Mouse (Mus musculus) neural tube, embryonic 15.5 days (tissue): ENCODE data around the gene Nobox. TPM values are rescaled to one million over a fixed set of nuclear protein-coding genes. Genes with fewer than 3 reads are reported as not detected.
A peak's percentile ranks its signal among the peaks of the same experiment; 100 is the strongest.

ENCODE experiments used
- ATAC-seq: fragments of 200-750 bp; cut with Nextera tagmentation; 2 replicates; pipeline ENCODE4 v1.8.0; 2017; ENCODE audit warnings: mild to moderate bottlenecking, moderate TSS enrichment, moderate library complexity; ENCODE audit not compliant: low FRiP score
- H3K27ac ChIP-seq: fragments of 300-500 bp; sonication (generic); replicated peaks from 2 replicates; pipeline ENCODE4 v1.5.1; 2015; ENCODE audit warnings: mild to moderate bottlenecking, inconsistent platforms
- H3K27me3 ChIP-seq: fragments of 300-500 bp; sonication (generic); replicated peaks from 2 replicates; pipeline ENCODE4 v1.6.1; 2015; ENCODE audit warnings: inconsistent platforms
- H3K36me3 ChIP-seq: fragments of 300-500 bp; sonication (generic); 2 replicates; pipeline ENCODE4 v1.6.1; 2015; ENCODE audit warnings: inconsistent platforms
- H3K4me1 ChIP-seq: fragments of 300-500 bp; sonication (generic); 2 replicates; pipeline ENCODE4 v1.6.1; 2015; ENCODE audit warnings: inconsistent platforms
- H3K4me2 ChIP-seq: fragments of 300-500 bp; sonication (generic); 2 replicates; pipeline ENCODE4 v1.6.1; 2015; ENCODE audit warnings: inconsistent platforms, mild to moderate bottlenecking, moderate library complexity
- H3K4me3 ChIP-seq: fragments of 300-500 bp; sonication (generic); replicated peaks from 2 replicates; pipeline ENCODE4 v1.5.1; 2015; ENCODE audit warnings: mild to moderate bottlenecking, inconsistent platforms
- H3K9ac ChIP-seq: fragments of 300-500 bp; sonication (generic); replicated peaks from 2 replicates; pipeline ENCODE4 v1.6.1; 2015; ENCODE audit warnings: mild to moderate bottlenecking, inconsistent platforms
- H3K9me3 ChIP-seq: fragments of 300-500 bp; sonication (generic); replicated peaks from 2 replicates; pipeline ENCODE4 v1.6.1; 2016; ENCODE audit warnings: inconsistent platforms
- WGBS: fragments of 180-500 bp; shearing (Covaris S2); methylation state at CpG from one replicate; pipeline ENCODE4 v1.1.7; 2015; ENCODE audit warnings: mixed read lengths; 5-methylcytosine and 5-hydroxymethylcytosine counted together
- polyA plus RNA-seq: library from polyadenylated mRNA; unstranded; fragments of >200 nt; fragmentation: Nextera tagmentation; extraction: Ambion mirVana; gene quantifications from 2 replicates; pipeline ENCODE4 v1.2.1, GENCODE M21; 2015

Gene Nobox
- polyA plus RNA-seq, 1 experiment from 2014 or later: not detected

DNA sequence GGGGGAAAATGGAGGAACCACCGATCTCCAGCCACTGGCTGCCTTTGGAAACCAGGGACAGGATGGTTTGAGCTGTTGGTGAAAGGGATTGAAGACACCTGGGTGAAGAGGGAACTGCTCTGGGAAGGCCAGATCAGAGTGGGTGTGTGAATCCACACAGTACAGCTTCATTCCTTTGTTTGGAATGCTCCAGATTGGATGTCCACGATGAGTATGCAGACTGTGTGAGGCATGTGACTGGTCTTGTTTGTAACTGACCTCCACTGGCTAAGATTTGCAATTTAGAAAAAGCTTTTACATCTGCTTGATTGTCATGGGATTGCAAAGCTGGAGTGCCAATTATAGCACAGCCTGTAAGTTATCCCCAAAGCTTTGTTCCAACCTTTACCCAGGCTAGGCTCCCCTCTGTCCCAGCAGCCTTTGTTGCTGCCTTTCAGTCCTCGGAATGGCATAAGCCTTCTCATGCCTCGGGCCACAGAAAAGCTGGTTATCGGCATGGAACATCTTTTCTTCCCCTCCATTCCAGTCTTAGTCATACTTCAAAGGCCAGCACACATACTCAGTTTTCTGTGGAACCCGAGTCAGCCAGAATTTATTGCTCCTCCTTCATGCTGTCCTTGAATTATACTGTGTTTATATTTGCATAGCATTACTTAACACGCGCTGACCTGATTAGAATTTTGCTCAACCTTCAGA is 3.8 kb upstream of the Nobox start:
- no peak overlapping the region for H3K27ac ChIP-seq
- H3K9me3 ChIP-seq: no peaks in the 10 kb centered on the region
- ATAC-seq: peak; percentile 38; the same call in 1 of the 2 replicates
- no peak overlapping the region for H3K4me3 ChIP-seq
- H3K4me1 ChIP-seq: no peaks in the 10 kb centered on the region
- no peak overlapping the region for H3K9ac ChIP-seq
- no peaks in the 10 kb centered on the region for H3K36me3 ChIP-seq
- H3K27me3 ChIP-seq: no peaks in the 10 kb centered on the region
- 41% methylated on average over 8 of the region's 8 CpGs for WGBS
- no peak overlapping the region for H3K4me2 ChIP-seq

DNA sequence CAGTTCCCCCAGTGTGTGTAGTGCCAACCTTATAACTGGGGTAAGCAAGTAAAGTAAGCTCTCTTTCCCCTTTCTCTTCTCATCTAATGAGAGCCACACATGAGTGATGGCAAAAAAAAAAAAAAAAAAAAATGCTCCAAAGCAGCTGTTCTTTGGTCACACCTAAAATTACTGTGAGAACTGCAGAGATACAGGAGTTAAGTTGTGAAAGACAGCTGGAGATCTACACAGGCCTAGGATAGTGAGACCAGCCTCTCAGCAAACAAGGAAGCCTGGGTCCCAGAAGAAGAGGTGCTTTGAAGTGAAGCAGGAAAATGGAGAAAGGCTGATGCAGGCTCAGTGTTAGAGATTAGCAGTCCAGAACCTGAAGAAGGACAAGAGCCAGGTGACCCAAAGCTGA is 3.2 kb upstream of the Nobox start:
- no peaks in the 10 kb centered on the region for H3K36me3 ChIP-seq
- no peak overlapping the region for H3K4me2 ChIP-seq
- no peak overlapping the region for H3K27ac ChIP-seq
- H3K4me3 ChIP-seq: no peak overlapping the region
- H3K9me3 ChIP-seq: no peaks in the 10 kb centered on the region
- ATAC-seq: no peak
- no peaks in the 10 kb centered on the region for H3K4me1 ChIP-seq
- no peak overlapping the region for H3K9ac ChIP-seq
- no peaks in the 10 kb centered on the region for H3K27me3 ChIP-seq

DNA sequence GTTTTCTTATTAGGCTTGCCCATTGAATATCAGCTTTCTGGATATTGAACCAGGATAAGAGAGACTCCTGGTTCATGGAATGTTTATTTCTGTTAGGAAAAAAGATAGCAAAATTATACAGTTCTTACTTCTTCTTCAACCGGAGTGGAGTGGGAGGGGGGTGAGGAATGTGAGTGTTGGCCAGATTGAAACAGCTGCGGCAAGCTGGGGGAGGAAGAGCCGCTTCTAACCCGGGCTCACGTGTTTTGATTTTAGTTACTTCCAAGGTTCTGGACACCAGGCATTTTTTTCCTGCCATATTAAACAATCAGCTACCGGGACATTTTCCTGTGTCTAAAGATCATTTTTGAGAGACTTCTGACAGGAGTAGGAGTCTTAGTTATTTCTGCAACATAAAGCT is 717 bp upstream of the Nobox start:
- no peak for ATAC-seq
- Histone ChIP-seq H3K4me3 (no peak overlapping the region), H3K4me1 (no peaks in the 10 kb centered on the region), H3K9me3 (no peaks in the 10 kb centered on the region), H3K4me2 (no peak overlapping the region), H3K27me3 (no peaks in the 10 kb centered on the region), H3K27ac (no peak overlapping the region), H3K9ac (no peak overlapping the region), H3K36me3 (no peaks in the 10 kb centered on the region)
- 82% methylated on average over 6 of the region's 6 CpGs for WGBS

DNA sequence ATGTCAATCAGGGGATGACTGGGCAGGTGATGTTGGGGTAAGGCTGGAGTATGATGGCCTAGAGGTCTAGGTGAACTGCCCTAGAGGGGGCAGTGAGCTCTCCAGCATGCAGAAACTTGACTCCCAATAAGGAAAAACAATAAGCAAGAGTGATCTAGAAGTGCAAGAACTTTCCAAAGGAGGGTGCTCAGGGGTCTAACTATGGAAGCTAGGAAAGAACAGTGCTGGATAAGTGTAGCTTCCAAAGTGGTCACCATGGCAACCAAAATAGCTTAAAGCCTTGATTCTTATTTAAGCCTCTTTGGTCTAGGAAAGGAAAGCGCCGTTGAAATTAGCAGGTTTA is 11.9 kb downstream of the Nobox start:
- H3K9me3 ChIP-seq: no peaks in the 10 kb centered on the region
- no peak overlapping the region for H3K4me3 ChIP-seq
- H3K27ac ChIP-seq: no peak overlapping the region
- no peak overlapping the region for H3K4me2 ChIP-seq
- H3K4me1 ChIP-seq: peaks cover 9% of the 10 kb centered on the region
- peak; percentile 76; the same call in 1 of the 2 replicates for ATAC-seq
- no peaks in the 10 kb centered on the region for H3K36me3 ChIP-seq
- no peak overlapping the region for H3K9ac ChIP-seq
- WGBS: 13% methylated on average over 2 of the region's 2 CpGs
- no peaks in the 10 kb centered on the region for H3K27me3 ChIP-seq

DNA sequence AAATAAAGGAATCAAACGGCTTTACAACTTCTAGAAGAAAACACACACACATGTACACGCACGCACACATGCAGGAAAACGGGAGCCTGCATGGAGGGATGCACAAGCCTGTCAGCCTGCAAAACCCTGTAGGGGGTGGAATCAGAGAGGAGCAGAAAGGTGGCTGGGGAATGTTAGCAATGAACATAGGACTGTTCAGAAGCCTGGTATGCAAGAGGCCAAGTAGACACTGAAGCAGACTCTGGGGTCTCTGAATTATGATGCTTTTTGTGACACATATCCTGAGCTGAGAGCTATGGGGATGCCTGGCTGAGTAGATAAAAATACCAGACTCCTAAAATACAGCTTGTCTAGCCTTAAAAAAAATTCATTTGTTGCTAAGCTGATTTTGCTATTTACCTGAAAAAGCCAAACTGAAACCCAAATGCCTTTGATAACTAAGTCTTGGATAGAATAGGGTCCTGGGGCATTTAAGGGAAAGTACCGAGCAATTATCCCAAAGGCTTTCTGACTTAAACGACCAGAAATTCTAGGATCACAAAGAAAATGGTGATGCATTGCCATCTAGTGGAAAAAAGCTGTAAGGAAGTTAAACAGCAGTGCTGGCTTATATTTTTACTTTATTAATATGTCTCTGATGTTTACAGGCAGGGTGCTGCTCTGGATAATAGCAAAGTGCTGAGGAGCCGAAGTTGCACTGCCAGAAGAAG is 12.4 kb downstream of the Nobox start:
- Histone ChIP-seq H3K9me3 (no peaks in the 10 kb centered on the region), H3K4me3 (no peak overlapping the region), H3K27ac (no peak overlapping the region), H3K27me3 (no peaks in the 10 kb centered on the region), H3K4me1 (peaks cover 9% of the 10 kb centered on the region), H3K9ac (no peak overlapping the region), H3K36me3 (no peaks in the 10 kb centered on the region), H3K4me2 (peak overlapping the region; percentile 26; the same call in 1 of the 2 replicates)
- peak; percentile 80; the same call in 1 of the 2 replicates for ATAC-seq
- WGBS: 37% methylated on average over 7 of the region's 7 CpGs

DNA sequence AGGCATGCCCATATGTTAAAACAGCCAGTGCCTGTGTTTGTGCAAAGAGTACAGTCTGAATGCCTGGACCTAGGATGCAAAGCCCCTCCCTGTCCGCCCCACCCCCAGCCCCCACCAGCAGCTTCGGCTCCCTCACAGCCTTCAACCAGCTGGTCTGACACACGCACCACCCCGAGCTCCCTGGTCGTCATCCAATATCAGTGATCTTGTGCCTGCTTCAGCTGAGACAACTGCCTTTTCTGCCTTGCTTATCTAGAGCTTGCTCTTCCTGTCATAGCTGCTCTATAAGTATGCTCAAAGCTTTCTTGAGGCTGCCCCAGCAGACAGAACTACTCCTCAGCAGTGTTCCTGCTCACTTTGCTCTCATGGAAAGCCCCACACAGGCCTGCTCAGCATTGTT is 13.4 kb downstream of the Nobox start:
- no peak overlapping the region for H3K4me2 ChIP-seq
- no peak overlapping the region for H3K9ac ChIP-seq
- H3K36me3 ChIP-seq: no peaks in the 10 kb centered on the region
- H3K27me3 ChIP-seq: no peaks in the 10 kb centered on the region
- H3K9me3 ChIP-seq: no peaks in the 10 kb centered on the region
- no peak overlapping the region for H3K27ac ChIP-seq
- no peak overlapping the region for H3K4me3 ChIP-seq
- H3K4me1 ChIP-seq: peaks cover 9% of the 10 kb centered on the region
- WGBS: 59% methylated on average over 5 of the region's 5 CpGs
- no peak for ATAC-seq

DNA sequence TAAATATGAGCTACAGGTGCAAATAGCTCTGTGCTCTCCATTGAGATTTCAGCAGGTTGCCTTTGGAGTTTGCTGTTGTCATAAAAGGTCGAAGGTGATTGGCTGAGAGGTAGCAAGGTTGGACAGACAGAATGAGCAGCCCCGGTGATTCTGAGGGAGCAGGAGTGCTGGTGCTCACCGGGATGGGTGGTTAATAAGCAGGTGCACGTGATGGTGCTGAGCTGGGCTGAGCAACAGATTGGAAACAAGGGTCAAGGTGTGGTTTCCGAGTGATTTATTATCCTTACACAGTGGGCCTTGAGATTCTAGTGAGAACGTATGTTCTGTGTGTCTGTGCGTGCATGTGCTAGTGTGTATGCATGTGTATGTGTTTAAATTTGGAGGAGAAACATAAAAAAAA is 16.2 kb downstream of the Nobox start:
- ATAC-seq: no peak
- no peaks in the 10 kb centered on the region for H3K36me3 ChIP-seq
- H3K27ac ChIP-seq: no peak overlapping the region
- 74% methylated on average over 7 of the region's 7 CpGs for WGBS
- H3K27me3 ChIP-seq: no peaks in the 10 kb centered on the region
- H3K9me3 ChIP-seq: no peaks in the 10 kb centered on the region
- no peak overlapping the region for H3K4me3 ChIP-seq
- H3K9ac ChIP-seq: no peak overlapping the region
- H3K4me2 ChIP-seq: no peak overlapping the region
- H3K4me1 ChIP-seq: peaks cover 9% of the 10 kb centered on the region

DNA sequence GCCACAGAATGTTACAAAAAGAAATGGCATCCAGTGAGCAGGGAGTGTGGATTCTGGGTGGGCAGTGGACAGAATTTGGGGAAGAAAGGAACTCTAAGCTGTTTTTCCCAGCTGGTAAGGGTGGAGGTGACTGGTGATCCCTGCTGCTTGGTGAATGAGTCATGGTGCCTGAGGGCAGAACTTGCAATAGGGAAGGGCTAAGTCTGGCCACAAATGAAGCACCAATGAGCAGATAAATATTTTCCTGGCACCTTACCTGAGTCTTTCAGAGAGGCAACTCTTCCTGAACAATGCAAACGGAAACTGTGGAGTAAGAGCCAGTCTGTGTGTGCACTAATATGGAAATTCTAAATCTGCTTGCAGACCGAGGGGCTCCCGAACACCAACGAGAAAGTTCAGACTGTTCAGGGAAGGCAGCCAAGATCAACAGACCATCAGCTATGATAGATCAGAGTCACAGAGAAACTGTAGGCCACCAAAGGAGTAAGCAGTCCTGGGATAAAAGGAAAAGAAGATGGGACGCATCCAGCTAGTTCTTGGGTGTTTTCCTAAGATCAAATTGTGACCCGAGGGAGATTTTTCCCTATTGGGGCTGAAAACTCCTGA is 16.8 kb downstream of the Nobox start:
- 82% methylated on average over 6 of the region's 6 CpGs for WGBS
- no peaks in the 10 kb centered on the region for H3K36me3 ChIP-seq
- H3K27ac ChIP-seq: no peak overlapping the region
- H3K4me1 ChIP-seq: peaks cover 9% of the 10 kb centered on the region
- no peak overlapping the region for H3K4me3 ChIP-seq
- H3K9me3 ChIP-seq: no peaks in the 10 kb centered on the region
- no peaks in the 10 kb centered on the region for H3K27me3 ChIP-seq
- no peak overlapping the region for H3K4me2 ChIP-seq
- no peak for ATAC-seq
- H3K9ac ChIP-seq: no peak overlapping the region

DNA sequence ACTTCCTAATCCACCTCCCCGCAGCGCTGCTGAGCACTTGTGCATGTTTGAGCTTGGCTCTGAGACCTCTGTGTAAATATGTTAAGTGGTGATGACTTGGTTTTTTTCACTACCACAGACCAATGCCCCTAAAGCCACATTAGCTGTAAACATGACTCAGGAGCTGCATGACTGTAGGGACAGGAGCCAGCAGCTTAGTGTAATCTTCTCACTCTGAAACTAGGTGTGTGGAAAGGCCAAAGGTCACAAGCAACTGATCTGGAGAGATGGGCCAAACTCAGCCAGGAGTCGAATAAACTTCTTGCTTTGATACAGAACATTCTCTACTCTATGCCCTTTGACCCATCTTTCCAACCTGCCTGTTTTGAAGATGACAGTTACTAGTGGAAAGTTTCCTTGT is 17.3 kb downstream of the Nobox start:
- no peak for ATAC-seq
- no peak overlapping the region for H3K4me2 ChIP-seq
- H3K36me3 ChIP-seq: no peaks in the 10 kb centered on the region
- no peaks in the 10 kb centered on the region for H3K9me3 ChIP-seq
- no peak overlapping the region for H3K4me3 ChIP-seq
- no peaks in the 10 kb centered on the region for H3K27me3 ChIP-seq
- H3K9ac ChIP-seq: no peak overlapping the region
- no peak overlapping the region for H3K27ac ChIP-seq
- peaks cover 6% of the 10 kb centered on the region for H3K4me1 ChIP-seq
- 82% methylated on average over 3 of the region's 3 CpGs for WGBS

DNA sequence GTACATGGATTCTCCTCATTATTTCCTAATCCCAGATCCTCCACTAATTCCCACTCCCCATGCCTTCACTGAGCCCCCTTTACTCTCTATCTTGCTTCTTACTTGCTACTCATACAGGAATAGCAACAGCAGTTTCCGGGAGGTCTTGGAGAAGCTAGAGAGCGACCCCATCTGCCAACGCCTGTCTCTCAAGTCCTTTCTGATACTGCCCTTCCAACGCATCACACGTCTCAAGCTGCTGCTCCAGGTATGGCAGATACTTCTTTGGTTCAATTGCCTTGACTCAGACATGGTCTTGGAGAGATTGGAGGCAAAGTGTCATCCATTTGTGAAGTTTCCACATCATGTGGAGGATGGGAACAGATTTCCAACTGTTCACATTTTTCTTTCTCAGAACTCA is 28.9 kb downstream of the Nobox start:
- ATAC-seq: no peak

DNA sequence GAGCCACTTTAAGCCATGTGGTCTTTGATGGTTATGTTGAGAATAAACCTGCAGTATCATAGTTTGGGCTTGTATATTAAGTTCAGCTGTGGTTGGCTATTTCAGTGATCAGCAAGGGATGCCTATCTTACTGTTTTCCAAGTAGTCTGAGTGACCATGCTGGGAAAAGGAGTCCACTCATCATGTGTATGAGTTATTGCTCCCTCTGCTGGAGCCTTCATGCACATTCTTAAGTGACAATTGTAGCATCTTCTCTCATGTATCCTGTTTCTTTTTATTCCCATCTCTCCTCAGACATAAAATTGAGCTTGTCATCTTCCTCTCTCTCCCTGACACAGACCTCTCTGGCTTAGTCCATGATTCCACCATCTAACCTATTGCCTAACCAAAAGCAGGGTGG is 31.1 kb downstream of the Nobox start:
- no peaks in the 10 kb centered on the region for H3K27me3 ChIP-seq
- no peak for ATAC-seq
- no peaks in the 10 kb centered on the region for H3K9me3 ChIP-seq
- H3K4me2 ChIP-seq: no peak overlapping the region
- H3K4me3 ChIP-seq: no peak overlapping the region
- no peak overlapping the region for H3K9ac ChIP-seq
- H3K36me3 ChIP-seq: no peaks in the 10 kb centered on the region
- H3K27ac ChIP-seq: no peak overlapping the region
- H3K4me1 ChIP-seq: no peaks in the 10 kb centered on the region

More for the DNA sequence above, 28.9 kb downstream of the Nobox start:
- no peak overlapping the region for H3K4me3 ChIP-seq
- H3K9ac ChIP-seq: no peak overlapping the region
- H3K27ac ChIP-seq: no peak overlapping the region
- no peak overlapping the region for H3K4me2 ChIP-seq
- H3K4me1 ChIP-seq: no peaks in the 10 kb centered on the region
- no peaks in the 10 kb centered on the region for H3K9me3 ChIP-seq
- WGBS: 96% methylated on average over 5 of the region's 5 CpGs
- no peaks in the 10 kb centered on the region for H3K27me3 ChIP-seq
- no peaks in the 10 kb centered on the region for H3K36me3 ChIP-seq

DNA sequence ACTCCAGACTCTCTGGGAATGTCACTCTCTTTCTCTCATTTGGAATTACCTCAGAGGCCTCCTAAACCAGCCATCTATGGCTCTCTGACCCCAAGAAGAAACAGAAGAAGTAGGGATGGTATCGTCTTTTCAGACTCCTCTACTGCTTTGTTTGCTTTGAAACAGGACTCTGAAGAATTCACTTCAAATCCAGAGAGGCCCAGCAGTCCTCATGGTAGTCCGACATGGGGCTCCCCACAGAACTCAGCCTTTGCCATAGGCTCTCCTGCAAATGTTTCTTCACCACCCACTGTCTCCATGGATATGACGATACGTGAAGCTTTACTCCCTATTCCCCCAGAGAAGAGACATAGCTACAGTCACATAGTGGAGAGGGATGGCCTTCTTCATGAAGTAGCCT is 35.2 kb downstream of the Nobox start:
- no peak overlapping the region for H3K27ac ChIP-seq

More for the DNA sequence above, 35.2 kb downstream of the Nobox start:
- Histone ChIP-seq H3K36me3 (no peaks in the 10 kb centered on the region), H3K4me2 (no peak overlapping the region), H3K9ac (no peak overlapping the region), H3K9me3 (no peaks in the 10 kb centered on the region), H3K4me3 (no peak overlapping the region), H3K27me3 (no peaks in the 10 kb centered on the region), H3K4me1 (no peaks in the 10 kb centered on the region)
- 86% methylated on average over 4 of the region's 4 CpGs for WGBS
- no peak for ATAC-seq
